2 mouse cellular contexts compared by ENCODE assay signal in the genomic region with DNA sequence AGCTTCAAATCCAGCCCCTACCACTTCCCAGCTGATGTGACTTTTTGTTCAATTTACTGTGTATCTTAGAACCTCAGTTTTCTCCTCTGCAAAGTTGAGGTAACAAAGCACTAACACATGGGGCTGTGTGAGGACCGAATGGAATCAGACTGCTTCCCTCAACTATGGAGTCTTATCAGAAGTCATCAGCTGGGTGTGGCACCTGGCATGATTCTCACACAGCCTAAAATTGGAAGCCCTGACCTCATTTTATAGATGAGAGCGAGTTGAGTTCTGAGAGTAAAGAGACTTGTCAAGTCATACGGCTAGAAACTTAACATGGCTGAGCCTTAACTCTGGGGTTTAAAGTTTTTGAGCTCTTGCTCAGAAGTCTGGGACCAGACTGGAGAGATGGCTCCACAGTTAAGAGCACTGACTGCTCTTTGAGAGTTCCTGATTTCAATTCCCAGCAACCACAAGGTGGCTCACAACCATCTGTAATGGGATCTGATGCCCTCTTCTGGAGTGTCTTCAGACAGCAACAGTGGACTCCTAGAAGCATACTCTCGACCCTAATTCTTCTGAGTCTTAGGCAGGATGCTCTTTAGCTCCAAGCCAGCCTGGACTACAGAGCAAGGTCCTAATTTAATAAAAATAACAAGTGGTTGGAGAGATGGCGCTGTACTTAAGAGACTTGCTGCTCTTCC.
TF ChIP-seq lines count a peak whose summit lies in the region.

No protein-coding gene starts in this region.

TF ChIP-seq in MEL, 35 proteins besides CTCF, POLR2A, EP300 and RAD21 (continued from another document):
- TF ChIP-seq POLR2AphosphoS2 (IDR thresholded peaks at IDR 0.05; ENCODE audit: low read length) (0 out of 2 replicates have a peak, but pooled peaks have one; percentile 29), JUND (IDR thresholded peaks at IDR 0.05; ENCODE audit: low read depth, low read length) (no peak), GATA1 (IDR thresholded peaks at IDR 0.05; ENCODE audit: low read depth, low read length) (peak; percentile 48), RCOR1 (IDR thresholded peaks at IDR 0.05; ENCODE audit: low read depth, low read length) (0 out of 2 replicates have a peak, but pooled peaks have one; percentile 30), ZNF384 (IDR thresholded peaks at IDR 0.05; ENCODE audit: low read depth, low read length) (no peak), HCFC1 (IDR thresholded peaks at IDR 0.05; ENCODE audit: low read depth, low read length) (no peak), BHLHE40 (IDR thresholded peaks at IDR 0.05; ENCODE audit: borderline replicate concordance, low read depth, low read length) (no peak), ETS1 (IDR thresholded peaks at IDR 0.05; ENCODE audit: low read depth, low read length) (peak; percentile 63), SIN3A (IDR thresholded peaks at IDR 0.05; ENCODE audit: low read length) (peak; percentile 44), SMC3 (IDR thresholded peaks at IDR 0.05; ENCODE audit: low read depth, low read length) (peak; percentile 71), CHD2 (IDR thresholded peaks at IDR 0.05; ENCODE audit: low read length) (no peak), ZC3H11A (IDR thresholded peaks at IDR 0.05; ENCODE audit: low read depth, low read length) (no peak; the same call in 1 of the 2 replicates), KAT2A (conservative IDR thresholded peaks at IDR 0.05; ENCODE audit: low read depth, low read length) (0 out of 2 replicates have a peak, but pooled peaks have one; percentile 16), NRF1 (IDR thresholded peaks at IDR 0.05; ENCODE audit: insufficient read depth, low read depth, low read length, poor library complexity, severe bottlenecking) (no peak)

TF ChIP-seq in myocyte, 11 proteins besides CTCF, POLR2A, EP300 and RAD21 (continued from another document):
- TF ChIP-seq MYOG (IDR thresholded peaks at IDR 0.05; ENCODE audit: control insufficient read depth in 1 of 3, insufficient read depth in 1 of 3, insufficient read length in 2 of 3, low read depth in 2 of 3) (no peak), REST (IDR thresholded peaks at IDR 0.05; ENCODE audit: insufficient read depth, insufficient read length) (no peak), CEBPB (IDR thresholded peaks at IDR 0.05; ENCODE audit: insufficient read depth, poor library complexity, severe bottlenecking) (no peak), SRF (IDR thresholded peaks at IDR 0.05; ENCODE audit: control insufficient read depth, insufficient read length, low read depth) (no peak)
